Mouse (Mus musculus) right cerebral cortex, postnatal 25 days (tissue): ENCODE data around the gene Myo1b.

Experiments
- DNase-seq: peaks from one replicate; pipeline ENCODE4 v3.0.0; 2022

The Myo1b gene

DNA sequence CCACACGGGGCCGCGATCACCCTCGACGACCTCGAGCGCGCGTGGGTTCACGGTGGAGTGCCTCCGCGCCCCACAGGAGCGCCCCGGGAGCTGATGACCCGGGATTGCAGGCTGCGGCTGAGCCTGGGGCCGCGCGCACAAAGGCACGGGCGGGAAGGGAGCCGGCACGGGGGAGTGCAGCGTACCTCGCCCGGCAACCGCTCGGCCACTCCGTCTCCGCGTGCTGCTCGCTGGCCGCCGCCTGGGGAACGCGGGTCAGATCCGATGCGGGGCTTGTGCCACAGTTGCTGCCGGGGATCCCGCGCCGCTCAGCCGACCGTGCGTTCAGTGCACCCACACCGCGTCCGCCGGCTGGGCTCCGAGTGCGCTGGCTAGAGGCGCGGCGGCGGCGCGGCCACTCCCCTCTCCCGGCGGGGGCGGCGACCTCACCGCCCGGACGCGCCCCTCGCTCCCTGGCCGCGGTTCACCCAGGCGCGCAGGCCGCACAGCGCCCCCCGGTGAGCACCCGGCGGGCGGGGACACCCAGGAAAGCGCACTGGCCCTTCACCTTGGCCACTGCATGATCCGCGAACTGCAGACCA is at the start of gene Myo1b:
Gene Myo1b, minus strand, starts transcription at position 496 of the 581 bp plus-strand sequence.
- DNase-seq = peak; percentile 56

DNA sequence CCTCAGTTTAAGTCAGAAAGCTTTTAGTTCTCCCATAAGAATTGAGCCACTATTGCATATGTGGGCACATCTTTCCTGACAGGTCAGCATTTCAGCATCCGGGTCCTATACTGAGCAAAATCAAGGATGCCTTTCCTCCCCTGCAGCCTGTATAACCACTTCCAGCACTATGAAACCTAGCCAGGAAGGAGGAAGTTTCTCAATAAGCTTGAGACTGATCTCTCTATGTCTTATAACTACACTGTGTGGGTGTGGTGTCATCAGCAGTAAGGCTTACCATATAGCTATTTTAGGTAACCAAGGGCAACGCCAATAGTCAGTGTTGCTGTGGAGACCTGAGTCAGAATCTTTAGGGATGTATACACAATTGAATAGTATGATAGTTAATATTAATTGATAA is 48.8 kb upstream of the Myo1b start:
- no peak for DNase-seq

DNA sequence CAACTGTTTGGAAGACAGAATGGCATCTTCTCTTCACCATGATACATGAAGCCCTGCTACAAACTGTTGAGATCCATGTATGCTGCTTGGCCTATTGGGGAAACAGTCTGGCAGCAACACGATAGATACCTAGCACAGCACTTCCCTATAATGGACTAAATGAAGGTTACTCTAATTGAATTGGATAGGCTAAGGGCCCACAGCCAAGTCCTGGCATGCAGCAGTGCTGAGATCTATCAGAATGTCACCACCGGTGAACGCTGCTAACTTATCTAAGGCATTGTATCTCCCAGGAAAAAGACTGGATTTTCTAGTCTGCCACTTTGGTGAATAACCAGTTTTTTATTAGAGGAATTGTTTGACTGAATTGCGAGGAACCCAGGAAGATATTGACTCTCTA is 31.2 kb upstream of the Myo1b start:
- no peak for DNase-seq

DNA sequence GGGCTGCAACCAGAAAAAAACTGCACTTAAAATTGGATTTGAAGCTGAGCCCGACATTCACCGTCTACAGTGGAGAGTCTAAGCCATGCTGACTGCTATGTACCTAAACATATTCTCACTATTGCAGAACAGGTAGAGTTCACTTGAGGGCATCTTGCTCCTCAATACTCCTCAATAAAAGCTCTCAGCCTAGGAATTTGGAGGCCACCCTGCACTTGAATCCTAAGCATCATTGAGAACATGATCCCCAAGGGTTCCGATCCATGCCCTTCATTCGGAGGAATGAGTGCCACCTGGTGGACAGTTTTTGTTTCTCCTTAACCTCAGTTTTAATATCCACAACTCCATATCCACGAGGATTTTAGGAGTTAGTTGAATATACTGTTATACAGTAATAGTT is 28.9 kb upstream of the Myo1b start:
- DNase-seq = no peak

DNA sequence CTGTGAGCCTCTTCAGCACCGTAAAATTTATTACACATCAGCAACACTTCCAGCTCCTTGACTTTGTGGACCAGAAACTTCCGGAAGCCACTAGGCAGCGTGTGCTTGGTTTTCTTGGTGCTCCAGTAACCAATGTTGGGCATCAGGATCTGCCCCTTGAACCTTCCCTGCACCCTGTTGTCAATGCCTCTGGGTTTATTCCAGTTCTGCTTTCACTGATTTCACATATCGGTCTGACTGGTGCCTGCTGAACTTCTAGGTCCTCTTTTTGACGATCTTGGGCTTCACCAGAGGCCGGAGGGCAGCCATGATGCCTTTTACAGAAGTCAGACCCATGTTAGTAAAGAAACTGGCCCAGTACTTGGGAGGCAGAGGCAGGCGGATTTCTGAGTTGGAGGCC is 22.5 kb upstream of the Myo1b start:
- DNase-seq = no peak

DNA sequence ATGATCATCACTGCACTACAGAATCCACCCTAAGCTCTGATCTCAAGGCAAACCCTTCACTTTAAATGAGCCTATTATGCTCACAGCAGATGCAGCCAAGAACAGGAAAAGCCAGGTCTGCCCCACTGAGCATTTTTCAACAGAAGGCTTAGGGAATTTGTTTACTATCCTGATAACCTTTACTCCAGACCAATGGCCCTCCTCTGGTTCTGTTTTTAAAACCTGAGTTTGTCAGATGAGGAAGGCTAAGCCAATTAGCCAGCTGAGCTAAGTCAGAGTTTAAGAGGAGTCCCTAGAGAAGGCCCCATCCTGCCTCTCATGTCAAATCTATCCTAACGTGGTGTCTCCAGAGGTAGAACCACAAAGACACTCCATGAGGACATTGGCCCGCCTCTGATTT is 19.1 kb upstream of the Myo1b start:
- DNase-seq = no peak

DNA sequence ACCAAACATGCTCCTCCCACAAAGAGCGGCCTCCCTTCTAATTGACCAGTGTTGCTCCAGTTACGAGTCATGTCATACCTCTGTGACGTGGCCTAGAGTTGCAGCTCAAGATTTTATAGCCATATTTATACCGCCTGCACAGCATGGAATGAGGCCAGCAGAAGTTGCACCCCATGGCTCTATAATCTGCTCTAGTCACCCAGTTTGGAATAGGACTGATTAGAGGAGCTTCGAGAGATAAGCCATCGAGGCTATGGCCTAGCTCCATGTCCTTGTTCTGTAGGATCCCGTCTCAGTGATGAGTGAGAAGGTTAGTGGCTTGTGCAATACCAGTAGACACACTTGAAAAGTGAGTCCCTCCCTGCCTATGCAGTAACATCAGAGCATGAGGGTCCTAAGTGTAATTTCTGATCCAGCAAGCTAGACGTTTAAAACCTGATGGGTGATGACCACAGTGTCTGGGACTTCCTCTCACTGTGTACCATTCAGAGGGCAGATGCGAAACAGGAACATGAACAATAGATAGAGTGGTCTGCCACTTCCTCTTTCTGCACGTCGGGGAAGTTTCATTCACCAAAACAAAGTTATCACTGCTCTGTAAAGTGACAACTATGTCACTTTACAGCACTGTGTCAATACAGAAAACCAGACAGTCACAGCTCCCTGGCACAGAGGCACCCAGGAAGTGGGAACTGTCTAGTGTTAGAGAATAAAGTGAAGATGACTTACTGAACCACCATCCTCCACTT is 18.5 kb upstream of the Myo1b start:
- DNase-seq = no peak

DNA sequence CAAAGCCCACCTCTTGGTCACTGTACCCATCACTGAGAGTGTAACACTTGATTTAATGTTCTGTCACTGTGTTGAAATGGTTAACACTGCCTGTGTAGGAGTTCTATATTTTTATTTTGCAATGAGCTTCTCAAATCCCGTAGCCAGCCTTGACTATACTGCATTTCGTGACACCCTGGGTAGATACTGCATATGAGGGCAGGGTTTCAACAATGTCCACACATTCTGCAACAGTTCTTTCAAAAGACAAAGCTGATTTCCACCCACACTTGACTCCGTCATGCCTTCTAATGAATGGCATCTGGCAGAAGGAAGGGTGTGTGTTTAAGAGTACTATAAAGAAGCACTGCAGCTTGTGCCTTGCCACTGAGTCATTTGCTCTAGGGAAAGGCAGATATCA is 17.0 kb upstream of the Myo1b start:
- no peak for DNase-seq

DNA sequence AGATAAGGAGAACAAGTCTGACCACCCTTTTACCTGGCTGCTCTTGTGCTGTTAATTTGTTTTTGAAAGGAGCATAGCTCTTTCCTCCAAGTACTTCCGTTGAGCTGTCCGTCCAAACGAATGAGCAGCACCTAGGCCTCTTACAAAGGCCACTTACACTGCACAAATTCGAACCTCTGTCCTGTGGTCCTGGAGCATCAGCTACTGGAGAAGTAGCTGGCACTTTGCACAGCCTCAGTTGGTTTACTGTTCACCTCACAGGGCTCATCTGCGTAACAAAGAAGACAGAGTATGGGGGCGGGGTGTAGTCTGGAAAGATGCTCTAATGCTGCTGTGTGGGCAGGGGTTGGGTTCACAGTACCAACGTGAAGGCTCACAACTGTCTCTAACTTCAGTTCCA is 15.7 kb upstream of the Myo1b start:
- DNase-seq = no peak

DNA sequence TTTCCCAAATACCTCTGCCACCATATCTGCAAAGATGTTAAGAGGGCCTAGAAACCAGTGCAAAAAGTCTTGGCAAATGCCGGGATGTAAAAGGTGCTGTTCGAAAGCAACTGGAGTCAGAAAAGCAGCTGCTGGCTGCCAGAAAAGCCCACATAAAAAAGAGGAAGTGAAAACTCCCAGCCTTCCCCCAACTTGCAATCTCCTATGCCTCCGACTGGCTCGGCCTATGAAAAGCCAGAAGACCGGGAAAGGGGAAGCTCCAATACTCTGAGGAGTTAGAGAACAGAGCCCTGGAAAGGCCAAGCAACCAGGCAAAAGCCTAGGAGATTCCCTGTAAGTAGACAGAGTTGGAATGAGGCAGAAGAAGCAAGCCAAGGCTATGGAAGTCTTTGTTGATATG is 14.7 kb upstream of the Myo1b start:
- DNase-seq = no peak

DNA sequence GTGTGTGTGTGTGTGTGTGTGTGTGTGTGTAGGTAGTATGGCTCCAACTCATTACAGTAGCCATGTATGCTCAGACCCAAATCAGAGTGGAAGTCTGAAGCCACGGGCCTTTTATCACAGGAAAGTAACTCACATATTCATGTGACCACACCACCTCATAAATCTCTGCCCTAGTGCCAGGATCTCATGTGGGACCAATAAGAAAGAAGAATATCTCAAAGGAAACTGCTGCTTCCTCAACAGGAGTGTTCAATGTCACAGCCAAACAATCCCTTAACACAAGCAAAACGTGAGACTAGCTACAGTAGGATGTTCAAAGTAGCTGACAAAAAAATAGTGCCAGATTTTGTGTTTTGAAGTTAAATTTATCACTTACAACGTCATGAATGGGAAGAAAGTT is 13.7 kb upstream of the Myo1b start:
- no peak for DNase-seq

DNA sequence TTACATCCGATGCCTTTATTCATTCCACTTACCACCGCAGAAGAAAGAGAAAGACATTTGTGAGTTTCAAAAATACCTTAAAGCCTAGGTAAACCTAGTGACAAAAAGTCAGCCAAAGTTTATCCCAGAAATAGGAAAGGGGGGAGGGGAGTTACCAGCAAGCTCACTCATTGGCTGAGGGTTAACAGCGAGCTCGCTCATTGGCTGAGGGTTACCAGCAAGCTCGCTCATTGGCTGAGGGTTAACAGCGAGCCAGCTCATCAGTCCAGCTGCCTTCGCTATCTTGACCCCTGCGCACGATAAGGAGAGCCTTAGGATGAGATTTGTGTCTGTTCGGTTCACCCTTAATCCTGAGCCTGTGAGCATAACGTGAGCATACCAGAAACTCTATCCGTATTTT is 6.9 kb upstream of the Myo1b start:
- DNase-seq = no peak

DNA sequence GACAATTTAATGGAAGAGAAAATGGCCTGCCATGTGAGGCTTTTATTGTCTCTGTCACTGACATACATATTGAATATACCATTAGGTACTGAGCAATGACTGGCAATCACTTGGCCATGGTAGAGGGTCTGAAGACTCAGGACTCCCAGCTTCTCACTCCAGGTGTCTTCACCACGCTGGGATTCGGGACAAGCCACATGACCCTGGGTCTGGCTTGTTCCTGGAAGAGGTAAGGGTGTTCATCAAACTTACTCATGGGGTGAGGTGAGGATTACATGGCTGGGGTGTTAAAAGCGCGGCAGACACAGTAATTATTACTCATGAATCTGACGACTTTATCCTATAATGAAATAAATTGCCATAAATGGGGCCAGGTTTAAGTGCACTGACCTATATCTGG is 405 bp upstream of the Myo1b start:
- DNase-seq = no peak

DNA sequence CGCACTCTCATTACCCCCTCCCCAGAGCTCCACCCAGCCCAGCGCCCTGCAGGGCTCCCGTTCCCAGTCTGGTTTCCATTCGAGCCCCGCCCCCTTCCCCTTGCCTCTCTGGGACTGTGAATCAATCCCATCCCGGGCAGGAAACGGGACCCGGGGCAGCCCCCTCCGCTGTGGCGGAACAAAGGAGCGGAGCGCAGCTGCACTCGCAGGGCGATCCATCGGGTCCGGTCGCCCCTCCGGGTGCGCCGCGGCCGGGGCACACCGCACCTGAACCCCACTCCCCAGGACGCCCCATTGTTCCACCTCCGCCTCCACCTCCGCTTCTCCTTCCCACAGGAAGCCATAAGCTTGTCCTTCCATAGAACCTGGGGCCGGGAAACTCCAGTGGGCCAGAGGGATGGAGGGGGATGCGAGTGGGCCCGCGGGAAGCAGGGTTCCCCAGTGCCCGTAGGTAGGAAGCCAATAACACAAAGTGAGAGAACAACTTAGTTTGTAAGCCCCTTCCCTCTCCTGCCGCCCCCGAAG is 758 bp downstream of the Myo1b start:
- DNase-seq = peak; percentile 39

DNA sequence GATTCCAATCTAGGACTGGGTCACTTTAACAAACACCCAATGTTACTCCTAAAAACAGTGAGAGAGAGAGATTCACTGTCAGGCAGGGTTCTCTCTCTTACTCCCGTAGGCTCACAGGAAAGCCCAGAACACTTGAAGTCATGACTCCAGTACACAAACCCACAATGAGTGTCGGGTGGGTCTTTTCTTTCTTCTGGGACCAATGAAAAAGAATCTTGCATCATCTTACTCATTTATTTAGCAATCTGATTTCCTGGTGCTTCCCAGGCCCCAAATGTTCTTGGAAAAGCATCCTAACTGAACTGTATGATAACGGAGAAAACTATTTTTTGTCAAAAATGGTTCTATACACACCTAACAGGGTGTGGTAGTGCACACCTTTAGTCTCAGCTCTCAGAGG is 1.8 kb downstream of the Myo1b start:
- DNase-seq = no peak

DNA sequence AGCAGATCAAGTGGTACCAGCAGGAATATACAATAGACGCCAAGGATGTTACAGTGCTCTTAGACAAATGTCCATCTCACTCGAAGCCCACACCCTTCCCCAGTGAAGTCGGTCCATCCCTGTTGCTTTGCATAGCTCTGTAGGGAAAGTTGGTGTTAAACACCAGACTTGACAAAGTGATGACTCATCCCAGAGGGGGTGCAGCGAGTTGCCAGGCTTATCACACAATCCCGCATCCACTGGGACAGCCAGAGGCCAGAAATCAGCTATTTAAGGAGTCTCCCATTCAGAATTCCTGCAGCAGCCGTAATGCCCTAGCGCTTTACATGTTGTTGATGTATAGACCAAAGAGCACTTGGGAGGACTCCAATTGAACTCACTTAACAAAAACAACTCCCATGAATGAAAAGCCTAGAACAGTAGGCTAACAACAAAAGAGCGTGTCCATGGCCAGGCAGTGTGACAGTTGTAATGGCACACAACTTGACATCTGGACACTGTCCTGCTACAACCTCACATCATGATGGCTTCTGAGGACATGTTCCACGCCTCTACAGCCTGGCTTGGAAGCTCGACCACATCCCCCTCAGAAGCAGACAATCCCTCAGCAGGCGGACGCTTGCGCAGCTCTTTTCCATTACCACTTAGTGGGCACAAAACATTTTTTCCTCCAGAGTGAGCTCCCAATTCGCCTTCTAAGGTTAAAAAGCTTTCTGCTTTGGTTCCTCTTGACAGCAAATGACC is 2.6 kb downstream of the Myo1b start:
- no peak for DNase-seq

DNA sequence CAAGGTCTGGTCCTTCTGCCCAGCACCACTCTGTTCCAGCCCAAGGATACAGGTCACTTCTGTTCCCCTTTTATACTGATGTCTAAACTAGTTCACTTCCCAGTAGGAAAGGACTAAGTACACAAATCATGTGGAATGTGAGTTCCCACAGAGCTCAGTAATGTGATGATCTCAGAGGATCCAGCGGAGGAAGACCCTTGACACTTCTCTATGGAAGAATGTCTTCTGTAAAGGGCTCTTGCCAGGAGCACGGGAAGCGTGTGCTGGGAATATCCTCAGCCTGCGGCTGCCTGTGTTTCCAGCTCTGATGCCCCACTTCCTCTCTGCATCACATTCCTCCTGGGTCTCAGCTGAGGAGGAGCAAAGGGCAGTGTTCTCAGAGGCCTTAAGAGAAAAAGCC is 4.5 kb downstream of the Myo1b start:
- DNase-seq = no peak

DNA sequence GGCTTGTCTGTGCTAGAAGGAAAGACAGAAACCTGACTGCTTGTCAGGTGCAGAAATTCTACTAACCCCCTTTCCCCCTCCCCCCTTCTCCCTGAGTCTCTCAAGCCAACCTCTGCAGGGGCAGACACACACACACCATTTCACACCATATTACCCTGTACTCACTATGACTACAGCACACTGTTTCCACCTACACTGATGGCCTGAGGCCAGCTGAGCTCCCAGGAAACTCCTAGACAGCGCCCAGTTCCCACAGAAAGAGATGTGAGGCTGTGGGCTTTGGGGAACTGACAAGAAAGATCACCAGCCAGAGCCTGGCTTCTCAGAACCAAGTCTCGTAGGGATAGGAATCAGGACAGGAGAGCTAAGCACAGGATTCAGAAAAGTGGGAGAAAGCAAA is 6.7 kb downstream of the Myo1b start:
- DNase-seq = no peak

DNA sequence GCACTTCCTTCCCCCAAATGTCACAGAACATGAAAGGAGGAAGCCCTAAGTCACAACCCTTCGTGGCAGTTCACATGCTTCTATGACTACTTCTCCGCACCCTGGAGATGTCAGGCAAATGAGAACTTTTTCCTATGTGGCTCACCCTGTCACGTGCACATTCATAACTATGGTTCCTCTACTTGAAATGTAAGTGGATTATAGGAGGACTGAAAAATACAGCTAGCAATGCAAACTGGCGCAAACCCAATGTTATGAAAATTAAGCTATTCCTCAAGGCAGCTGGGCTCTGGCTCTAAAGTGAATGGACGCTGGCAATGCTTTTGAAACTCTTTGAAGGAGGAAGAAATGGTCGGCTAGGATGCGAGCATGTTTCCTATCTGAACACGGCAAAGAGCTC is 8.1 kb downstream of the Myo1b start:
- no peak for DNase-seq

DNA sequence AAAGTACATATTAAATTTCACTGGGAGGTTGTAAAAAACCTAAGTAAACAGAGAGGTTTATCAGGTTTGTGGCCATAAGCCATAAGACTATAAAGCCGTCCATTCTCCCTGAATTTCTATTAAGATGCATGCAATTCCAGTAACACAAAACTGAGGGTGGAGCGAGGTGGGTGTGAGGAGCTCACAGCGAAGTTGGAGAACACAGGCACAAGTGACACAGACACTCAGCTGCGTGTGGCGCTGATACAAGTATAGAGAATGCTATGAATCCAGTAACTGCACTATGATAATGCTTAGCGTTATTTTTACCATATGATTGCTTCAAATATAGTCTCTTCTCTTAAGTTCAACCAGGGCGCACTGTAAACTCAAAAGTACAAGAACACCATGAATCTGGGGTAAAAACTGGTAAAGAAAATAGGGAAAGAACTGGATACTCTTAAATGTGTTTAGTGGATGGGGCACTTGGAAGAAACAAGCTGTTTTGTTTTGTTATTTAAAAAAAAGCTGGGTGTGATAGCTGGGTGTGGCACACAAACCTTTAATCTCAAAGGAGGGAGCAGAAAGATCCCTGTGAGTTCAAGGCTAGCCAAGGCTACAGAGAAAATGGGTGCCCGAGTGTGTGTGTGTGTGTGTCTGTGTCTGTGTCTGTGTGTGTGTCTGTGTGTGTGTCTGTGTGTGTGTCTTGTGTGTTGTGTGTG is 9.5 kb downstream of the Myo1b start:
- DNase-seq = no peak

DNA sequence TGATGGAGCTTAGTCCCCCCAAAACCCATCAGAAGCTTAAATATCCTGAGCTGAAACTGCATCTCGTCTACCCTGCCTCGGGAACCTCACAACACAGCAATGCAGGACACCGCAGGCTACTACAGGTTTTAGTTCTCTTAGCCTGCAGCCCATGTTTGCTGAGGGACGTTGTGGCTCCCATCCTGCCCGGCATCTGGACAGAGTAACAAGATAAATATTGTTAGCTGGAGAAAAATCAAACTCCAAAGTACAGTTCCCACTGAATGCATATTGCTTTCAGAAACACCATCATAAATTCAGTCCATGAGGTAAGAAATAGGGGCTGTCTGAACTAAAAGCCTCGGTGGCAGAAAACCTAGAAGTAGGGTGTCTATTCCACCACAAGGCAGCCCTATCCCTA is 10.8 kb downstream of the Myo1b start:
- no peak for DNase-seq

DNA sequence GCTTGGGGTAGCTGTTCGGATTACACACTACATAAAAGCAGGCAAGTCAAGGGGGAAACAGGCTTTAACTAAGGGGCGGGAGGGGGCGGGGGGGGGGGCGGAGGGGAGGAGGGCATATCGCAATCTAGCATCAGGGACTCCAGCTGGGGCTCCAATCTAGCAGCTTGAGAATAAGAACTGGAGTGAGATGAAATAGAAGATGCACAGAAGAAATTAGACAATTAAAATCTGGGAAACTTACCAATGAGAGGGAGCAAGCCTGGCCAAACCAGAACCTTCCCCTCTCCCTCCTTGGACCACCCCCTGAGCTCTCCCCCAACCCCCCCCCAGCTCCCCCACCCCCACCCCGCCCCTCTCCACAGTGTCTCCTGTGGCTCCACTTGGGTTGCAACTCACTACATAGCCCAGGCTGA is 18.7 kb downstream of the Myo1b start:
- DNase-seq = no peak

DNA sequence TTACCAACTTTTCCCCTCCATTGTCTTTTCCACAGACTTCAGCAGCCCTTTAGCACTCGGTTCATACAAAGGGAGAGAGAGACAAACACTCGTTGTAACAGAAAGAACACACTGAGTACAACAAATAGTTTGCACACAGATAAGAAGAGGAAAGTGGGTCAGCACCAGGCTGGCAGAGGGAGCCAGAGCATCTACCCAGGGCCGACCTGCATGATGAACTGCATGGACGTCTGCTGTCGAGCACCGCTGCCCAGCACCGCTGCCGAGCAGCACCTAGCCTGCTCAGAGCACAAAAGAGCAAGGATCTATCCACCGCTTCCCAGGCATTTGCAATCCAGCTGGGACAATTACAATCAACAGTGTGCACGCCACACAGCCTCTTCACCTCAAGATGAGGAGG is 19.9 kb downstream of the Myo1b start:
- DNase-seq = no peak

DNA sequence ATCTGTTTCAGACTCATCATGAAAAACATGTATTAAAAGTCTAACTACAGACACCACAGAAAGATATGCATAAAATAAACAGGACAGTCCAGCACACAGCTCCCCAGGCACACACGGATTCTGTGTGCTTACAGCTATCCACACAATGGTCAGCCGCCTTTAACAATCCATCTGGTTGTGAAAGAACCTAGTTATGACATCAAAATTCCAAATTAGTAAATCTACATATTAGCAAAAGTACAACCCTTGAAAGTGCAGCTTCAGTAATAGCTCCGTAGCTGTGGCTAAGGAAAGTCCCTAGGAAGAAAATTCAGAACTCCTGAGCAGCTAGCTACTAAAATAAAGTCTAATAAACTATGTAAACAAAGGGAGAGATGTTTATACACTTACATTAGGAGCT is 21.1 kb downstream of the Myo1b start:
- no peak for DNase-seq
